Mouse (Mus musculus) left cerebral cortex, adult 2 months (tissue): Measurements from ENCODE around the gene Endou. TPM values are rescaled to one million over a fixed set of nuclear protein-coding genes. Genes with fewer than 3 reads are reported as not detected.

Source experiments
- DNase-seq, 2 experiments: peaks; one replicate each; pipeline ENCODE4 v3.0.0; 2021 to 2022; ENCODE audit warnings: low spot score in 2 of 2, mixed read lengths in 1 of 2; ENCODE audit errors: extremely low spot score in 1 of 2
- H3K27ac ChIP-seq: fragments of 200-600 bp; 2 replicates; pipeline ENCODE4 v1.8.1; 2022
- H3K4me3 ChIP-seq: fragments of 200-600 bp; 2 replicates; pipeline ENCODE4 v1.8.1; 2022
- CTCF ChIP-seq: fragments of 200-600 bp; IDR thresholded peaks from 2 replicates; pipeline ENCODE4 v1.8.1; 2022; ENCODE audit warnings: antibody characterized with exemption, mild to moderate bottlenecking, moderate library complexity
- intact Hi-C: fragments of 180-260 bp; cut with DNase I; formaldehyde crosslinking; loops from one replicate; pipeline ENCODE4 v1.15.1; 2025
- total RNA-seq, 2 experiments: library from RNA; stranded (reverse); gene quantifications; 2 replicates each; pipeline ENCODE4 v1.2.3; 2021

Gene Endou
- total RNA-seq, 2 experiments from 2014 or later: 2.8 to 4.7 TPM

GRCm38 (mm10) chr15:97712546-97712945 is 18.6 kb downstream of the Endou start:
- intact Hi-C loops: no loop called here
- Histone ChIP-seq H3K4me3 (no peak overlapping the region), H3K27ac (no peak overlapping the region)
- no peak for TF ChIP-seq CTCF
- DNase-seq: no peak

- TF ChIP-seq CTCF: no peak
- Histone ChIP-seq H3K4me3 (no peak overlapping the region), H3K27ac (no peak overlapping the region)
- intact Hi-C loops: no loop called here
- no peak for DNase-seq
These were observed 20.2 kb downstream of the Endou start for GRCm38 (mm10) chr15:97710906-97711305.

GRCm38 (mm10) chr15:97705211-97706050 is 25.7 kb downstream of the Endou start, which contains the start of gene Rpap3:
Gene Rpap3 (minus strand): TSS chr15:97705825.
- TF ChIP-seq CTCF: no peak
- intact Hi-C loops: no loop called here
- H3K4me3 ChIP-seq: peak within 1 kb of the TSS; percentile 80
- H3K27ac ChIP-seq: peak within 1 kb of the TSS; percentile 78
- peak; percentile 86 to 88 for DNase-seq

- no peak overlapping the region for H3K27ac ChIP-seq
- no peak for TF ChIP-seq CTCF
- DNase-seq: no peak
- no peak overlapping the region for H3K4me3 ChIP-seq
- intact Hi-C loops: no loop called here
These were observed 34.5 kb downstream of the Endou start for GRCm38 (mm10) chr15:97696616-97697015.

GRCm38 (mm10) chr15:97693411-97693810 is 37.7 kb downstream of the Endou start:
- TF ChIP-seq CTCF: no peak
- intact Hi-C loops: no loop called here
- no peak overlapping the region for H3K27ac ChIP-seq
- no peak for DNase-seq
- no peak overlapping the region for H3K4me3 ChIP-seq

- intact Hi-C loops: no loop called here
- H3K27ac ChIP-seq: no peak overlapping the region
- no peak for TF ChIP-seq CTCF
- H3K4me3 ChIP-seq: no peak overlapping the region
- no peak for DNase-seq
These were observed 47.0 kb downstream of the Endou start for GRCm38 (mm10) chr15:97684118-97684517.

- no peak overlapping the region for H3K27ac ChIP-seq
- intact Hi-C loops: no loop called here
These were observed 49.1 kb downstream of the Endou start for GRCm38 (mm10) chr15:97682053-97682452.

GRCm38 (mm10) chr15:97679991-97680681 is 51.0 kb downstream of the Endou start:
- Histone ChIP-seq H3K4me3 (no peak overlapping the region), H3K27ac (no peak overlapping the region)
- TF ChIP-seq CTCF: no peak
- DNase-seq: no peak
- intact Hi-C loops: no loop called here

More at GRCm38 (mm10) chr15:97682053-97682452, 49.1 kb downstream of the Endou start:
- TF ChIP-seq CTCF: no peak
- H3K4me3 ChIP-seq: no peak overlapping the region
- DNase-seq: no peak

- Histone ChIP-seq H3K27ac (no peak overlapping the region), H3K4me3 (no peak overlapping the region)
- DNase-seq: no peak
- no peak for TF ChIP-seq CTCF
- intact Hi-C loops: no loop called here
These were observed 53.8 kb downstream of the Endou start for GRCm38 (mm10) chr15:97677341-97677740.

- intact Hi-C loops: no loop called here
- Histone ChIP-seq H3K4me3 (no peak overlapping the region), H3K27ac (no peak overlapping the region)
- no peak for DNase-seq
- TF ChIP-seq CTCF: no peak
These were observed 55.2 kb downstream of the Endou start for GRCm38 (mm10) chr15:97675927-97676326.

GRCm38 (mm10) chr15:97674423-97674822 is 56.7 kb downstream of the Endou start:
- intact Hi-C loops: no loop called here

GRCm38 (mm10) chr15:97673256-97674000 is 57.7 kb downstream of the Endou start:
- no peak overlapping the region for H3K4me3 ChIP-seq
- intact Hi-C loops: no loop called here
- H3K27ac ChIP-seq: no peak overlapping the region
- no peak for DNase-seq
- no peak for TF ChIP-seq CTCF

More at GRCm38 (mm10) chr15:97674423-97674822, 56.7 kb downstream of the Endou start:
- Histone ChIP-seq H3K4me3 (no peak overlapping the region), H3K27ac (no peak overlapping the region)
- no peak for DNase-seq
- no peak for TF ChIP-seq CTCF
